Mouse (Mus musculus) heart, postnatal 36 days (tissue): ENCODE measurements around the gene Amz2. TPM values are rescaled to one million over a fixed set of nuclear protein-coding genes. Genes with fewer than 3 reads are reported as not detected.
A peak's percentile ranks its signal among the peaks of the same experiment; 100 is the strongest.

Experiments used
- DNase-seq, 2 experiments: peaks; one replicate each; pipeline ENCODE4 v3.0.0; 2021 to 2022
- intact Hi-C: fragments of 180-260 bp; cut with DNase I; formaldehyde crosslinking; loops from one replicate; pipeline ENCODE4 v1.15.1; 2025
- total RNA-seq, 2 experiments: library from RNA; stranded (reverse); gene quantifications; 2 replicates each; pipeline ENCODE4 v1.2.3; 2021

The Amz2 gene
- total RNA-seq, 2 experiments from 2014 or later: 51.9 to 56.7 TPM

DNA sequence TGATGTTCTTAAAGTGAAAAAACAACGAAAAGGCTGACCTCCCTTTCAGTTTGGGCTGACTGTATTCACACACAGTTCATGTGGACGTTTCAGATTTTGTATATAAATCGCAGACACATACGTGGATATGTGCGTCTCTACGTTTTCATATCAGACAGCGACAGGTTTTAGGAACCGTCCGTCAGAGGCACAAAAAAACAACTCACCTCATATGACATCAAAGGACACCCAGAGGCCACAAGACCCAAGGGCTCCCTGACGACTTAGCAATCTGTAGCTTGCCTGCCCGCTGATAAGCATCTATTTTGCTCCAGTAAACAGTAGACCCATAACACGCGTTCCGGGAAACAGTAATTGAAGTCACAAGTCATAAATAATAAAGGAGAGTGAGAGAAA lies 5.2 kb upstream of the Amz2 start:
- intact Hi-C loops: no loop called here
- no peak for DNase-seq

DNA sequence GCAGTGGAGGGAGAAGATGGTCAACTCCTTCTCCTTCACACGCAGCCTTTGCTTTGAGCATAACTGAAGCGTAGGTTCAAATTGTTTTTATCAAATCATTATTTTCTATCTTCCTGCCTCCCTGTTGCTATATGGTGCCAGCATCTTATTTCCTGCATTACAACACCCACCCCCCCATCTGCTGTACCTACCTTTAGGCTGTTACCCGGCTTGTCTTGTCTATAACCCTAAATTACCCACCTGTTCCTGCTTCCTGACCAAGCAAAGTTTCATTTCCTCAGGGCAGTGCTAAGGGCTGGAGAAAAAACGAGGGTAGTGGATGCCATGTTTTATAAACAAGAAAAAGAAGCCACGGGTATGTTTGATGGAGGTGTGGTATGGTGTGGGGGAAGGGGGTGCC lies 4.5 kb upstream of the Amz2 start:
- DNase-seq: no peak
- intact Hi-C loops: no loop called here

DNA sequence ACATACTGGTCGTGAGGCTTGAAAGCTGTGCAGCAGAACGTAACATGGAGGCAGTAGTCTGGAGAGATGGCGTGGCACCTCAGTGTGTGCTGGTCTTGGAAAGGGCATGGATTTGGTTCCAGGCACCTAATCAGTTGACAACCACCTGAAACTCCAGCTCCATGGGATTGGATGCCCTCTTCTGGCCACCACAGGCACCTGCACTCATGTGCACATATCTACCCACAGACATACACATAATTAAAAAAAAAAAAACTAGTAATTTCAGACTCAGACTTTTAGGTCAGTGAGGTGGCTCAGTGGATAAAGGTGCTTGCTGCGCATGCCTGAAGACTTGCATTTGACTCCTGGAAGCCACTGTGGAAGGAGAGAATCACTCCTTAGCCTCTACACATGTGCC lies 3.5 kb upstream of the Amz2 start:
- intact Hi-C loops: no loop called here

DNA sequence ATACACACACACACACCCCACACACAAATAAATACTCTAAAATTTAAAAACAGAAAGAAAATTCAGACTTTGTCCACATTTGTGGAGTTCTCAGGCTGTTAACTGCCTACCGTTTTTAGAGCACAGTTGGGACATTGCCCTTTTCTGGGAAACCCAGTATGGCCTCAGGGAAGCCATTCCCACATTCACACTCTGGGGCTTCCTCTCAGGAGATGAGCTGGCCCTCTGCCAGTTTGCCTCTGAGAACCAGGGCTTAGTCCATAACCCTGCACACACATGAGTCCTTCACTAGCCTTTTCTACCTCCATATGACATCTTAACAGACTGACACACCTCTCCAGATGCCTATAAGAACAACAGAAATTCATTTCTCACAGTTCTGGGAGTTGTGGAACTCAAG lies 2.5 kb upstream of the Amz2 start:
- no peak for DNase-seq
- intact Hi-C loops: no loop called here

More for the DNA sequence above, 3.5 kb upstream of the Amz2 start:
- DNase-seq: no peak

DNA sequence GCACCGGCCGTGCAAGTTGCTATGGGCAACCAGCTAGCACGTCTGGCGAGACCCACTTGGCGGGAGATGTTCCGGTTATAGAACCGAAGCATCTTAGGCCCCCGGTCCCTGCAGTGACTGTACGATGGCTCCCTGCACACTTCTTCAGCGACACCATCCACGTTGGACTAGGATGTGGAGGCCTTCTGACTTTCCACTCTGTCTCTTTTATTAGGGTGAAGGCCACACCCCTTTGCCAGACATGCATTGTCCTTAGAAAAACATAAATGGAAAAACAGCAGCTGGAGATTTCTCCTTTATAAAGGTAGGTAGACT lies 483 bp downstream of the Amz2 start:
- intact Hi-C loops: loop anchor here (2.0 to 5.0 kb wide), 2 partner anchors 73 to 179 kb away; no protein-coding TSS in a partner anchor
- DNase-seq: no peak

DNA sequence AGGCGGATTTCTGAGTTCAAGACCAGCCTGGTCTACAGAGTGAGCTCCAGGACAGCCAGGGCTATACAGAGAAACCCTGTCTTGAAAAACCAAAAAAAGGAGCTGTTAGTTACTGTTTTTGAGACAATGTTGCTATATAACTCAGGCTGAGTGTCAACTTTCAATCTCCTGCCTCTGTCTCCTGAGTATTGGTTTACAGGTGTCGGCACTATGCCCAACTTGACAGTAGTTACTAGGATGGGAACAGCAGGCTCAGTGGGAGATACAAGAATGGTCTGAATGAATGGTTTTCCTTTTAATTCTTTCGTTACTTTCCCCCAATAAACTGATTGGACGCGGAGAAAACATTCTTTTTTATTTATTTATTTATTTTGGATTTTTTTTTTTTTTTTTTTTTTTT lies 1.6 kb downstream of the Amz2 start:
- DNase-seq: no peak
- intact Hi-C loops: loop anchor here (2.0 to 5.0 kb wide), 2 partner anchors 71 to 180 kb away; no protein-coding TSS in a partner anchor

DNA sequence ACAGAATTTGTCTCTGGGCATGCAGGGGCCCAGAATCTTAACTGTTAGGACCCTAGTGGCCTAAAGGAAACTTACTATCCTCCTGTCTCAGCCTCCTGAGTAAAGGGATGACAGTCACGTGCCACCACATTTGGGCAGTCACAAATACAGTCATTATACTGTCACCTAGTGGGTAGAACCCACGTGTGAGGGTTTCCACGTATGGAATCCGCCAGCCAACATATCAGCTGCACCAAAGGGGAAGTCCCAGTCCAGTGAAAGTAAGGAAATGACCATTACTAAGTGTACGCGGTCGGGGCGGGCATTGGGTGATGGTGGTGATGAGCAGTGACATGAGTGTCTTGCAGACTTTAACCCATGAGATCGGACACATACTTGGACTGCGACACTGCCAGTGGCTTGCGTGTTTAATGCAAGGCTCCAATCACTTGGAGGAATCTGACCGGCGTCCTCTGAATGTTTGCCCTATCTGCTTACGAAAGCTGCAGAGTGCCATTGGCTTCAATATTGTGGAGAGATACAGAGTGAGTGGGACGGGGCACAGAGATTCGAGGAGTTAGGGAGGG lies 8.6 kb downstream of the Amz2 start:
- intact Hi-C loops: no loop called here
- DNase-seq: no peak

DNA sequence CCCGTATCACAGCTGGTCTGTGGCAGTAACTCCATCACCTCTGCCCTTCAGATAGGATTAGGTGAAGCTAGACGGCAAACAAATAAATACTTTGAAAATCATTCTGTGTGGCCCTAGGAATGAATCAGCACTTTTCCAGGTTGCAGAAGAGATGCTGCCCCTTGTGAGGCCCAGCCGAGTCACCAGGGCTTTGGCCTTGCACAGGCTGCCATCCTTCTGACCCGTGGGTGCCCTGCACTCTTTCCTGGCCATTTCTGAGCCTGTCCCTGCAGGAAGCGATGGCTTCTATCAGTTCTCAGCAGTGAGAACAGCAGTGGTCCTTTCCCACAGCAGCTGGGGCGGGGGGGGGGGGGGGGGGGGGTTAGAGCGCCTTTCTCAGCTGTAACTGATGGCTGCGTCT lies 11.1 kb downstream of the Amz2 start:
- no peak for DNase-seq
- intact Hi-C loops: no loop called here

DNA sequence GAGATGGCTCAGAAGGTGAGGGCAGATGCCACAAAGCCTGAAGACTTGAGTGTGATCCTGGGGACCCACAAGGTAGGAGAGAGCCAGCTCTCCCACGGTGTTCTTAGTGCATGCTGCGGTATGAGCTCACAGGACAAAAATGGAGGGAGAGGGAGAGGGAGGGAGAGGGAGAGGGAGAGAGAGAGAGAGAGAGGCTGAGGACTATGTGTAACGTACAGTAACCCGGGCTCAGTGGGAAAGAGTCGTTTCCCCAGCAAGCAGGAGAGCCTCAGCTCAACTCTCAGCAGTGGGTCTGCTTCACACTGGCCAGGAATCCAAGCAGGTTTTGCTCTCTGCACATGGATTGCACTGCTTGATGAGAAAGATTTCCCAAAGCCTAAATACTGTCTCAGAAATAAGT lies 13.5 kb downstream of the Amz2 start:
- no peak for DNase-seq
- intact Hi-C loops: no loop called here

DNA sequence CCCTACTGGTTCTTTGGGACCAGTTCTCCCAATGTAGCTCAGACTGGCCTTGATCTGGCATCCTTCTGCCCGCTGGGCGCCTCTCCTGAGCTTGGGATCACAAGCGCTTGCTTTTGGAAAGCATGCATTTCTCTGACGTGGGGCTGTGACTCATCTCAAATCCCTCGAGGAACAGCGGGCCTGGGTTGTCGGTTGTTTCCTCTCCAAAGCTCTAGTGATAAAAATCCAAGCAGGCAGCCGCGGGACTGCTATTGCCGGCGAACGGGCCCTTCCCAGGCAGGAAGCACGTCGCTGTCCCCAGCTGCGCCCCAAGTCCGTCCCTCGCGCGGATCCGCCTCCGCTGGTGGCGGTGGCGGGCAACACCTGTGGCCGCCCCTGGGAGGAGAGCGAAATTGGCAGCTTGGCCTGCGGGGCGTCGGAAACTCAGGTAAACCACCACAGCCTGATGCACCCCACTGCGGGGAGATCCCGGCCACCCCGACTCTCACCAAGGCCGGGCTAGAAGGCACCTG lies 14.1 kb downstream of the Amz2 start:
- DNase-seq: peak; percentile 80 to 82
- intact Hi-C loops: loop anchor here (5.0 kb wide), 1 partner anchor 827 kb away; no protein-coding TSS in a partner anchor

DNA sequence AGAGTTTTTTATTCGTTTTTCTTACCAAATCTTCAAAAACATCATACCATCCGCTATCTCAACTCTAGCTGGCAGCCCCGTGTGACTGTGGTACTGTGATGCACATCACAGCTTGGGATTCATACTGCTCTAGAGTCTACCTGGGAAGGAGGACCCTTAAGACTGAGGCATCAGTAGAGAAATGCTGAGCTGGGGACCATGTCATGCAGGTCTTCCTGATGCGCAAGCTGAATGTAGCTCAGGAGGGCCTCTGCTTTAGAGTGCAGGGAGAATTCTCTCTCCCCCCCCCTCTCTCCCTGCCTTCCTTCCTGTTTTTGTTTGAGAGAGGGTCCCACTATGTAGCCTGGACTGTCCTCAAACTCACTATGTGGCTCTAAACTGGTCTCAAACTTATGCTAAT lies 14.9 kb downstream of the Amz2 start:
- intact Hi-C loops: loop anchor here (5.0 kb wide), 1 partner anchor 827 kb away; no protein-coding TSS in a partner anchor
- no peak for DNase-seq

DNA sequence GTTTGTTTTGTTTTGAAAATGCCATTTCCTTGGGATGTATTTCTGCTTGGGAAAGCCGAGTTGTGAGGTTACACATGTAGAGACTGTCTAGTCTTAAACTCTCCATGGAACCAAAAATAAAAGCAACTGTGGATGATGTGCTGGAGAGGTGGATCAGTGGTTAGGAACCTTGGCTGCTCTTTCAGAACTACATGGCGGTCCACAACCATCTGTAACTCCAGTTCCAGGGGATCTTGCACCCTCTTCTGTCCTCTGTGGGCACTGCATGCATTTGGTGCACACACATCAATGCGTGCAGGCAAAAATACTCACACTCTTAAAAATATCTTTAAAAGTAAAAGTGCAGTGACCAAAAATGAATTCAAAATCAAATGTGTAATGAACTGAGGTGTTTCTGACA lies 15.4 kb downstream of the Amz2 start:
- DNase-seq: peak in 1 of 2 experiments; percentile 36
- intact Hi-C loops: loop anchor here (5.0 kb wide), 1 partner anchor 826 kb away; no protein-coding TSS in a partner anchor

DNA sequence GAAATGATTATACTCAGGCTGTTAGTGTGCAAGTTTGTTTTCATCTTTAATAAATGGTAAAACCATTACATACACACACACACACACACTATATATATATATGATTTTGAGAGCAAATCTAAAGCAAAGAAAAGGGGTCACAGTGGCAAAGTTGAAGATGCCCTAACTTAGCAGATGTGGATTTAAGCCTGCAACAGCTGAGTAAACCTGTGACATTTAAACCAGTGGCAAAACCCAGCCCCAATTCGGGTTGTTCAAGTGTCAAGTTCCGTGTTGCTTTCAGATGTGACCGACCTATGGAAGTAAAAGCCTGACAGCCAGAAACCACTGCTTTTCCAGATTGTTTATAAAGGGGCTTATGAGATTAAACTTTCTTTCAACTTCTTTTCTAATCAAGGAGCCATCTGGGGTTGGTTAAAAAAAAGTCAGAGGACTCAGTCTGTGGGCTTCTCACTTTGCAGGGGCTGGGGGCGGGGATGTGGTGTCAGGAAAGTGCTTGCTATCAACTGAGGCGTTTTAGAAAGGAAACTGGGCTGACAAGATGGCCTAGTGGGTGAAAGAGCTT lies 16.5 kb downstream of the Amz2 start:
- DNase-seq: no peak
- intact Hi-C loops: loop anchor here (5.0 kb wide), 1 partner anchor 825 kb away; no protein-coding TSS in a partner anchor

DNA sequence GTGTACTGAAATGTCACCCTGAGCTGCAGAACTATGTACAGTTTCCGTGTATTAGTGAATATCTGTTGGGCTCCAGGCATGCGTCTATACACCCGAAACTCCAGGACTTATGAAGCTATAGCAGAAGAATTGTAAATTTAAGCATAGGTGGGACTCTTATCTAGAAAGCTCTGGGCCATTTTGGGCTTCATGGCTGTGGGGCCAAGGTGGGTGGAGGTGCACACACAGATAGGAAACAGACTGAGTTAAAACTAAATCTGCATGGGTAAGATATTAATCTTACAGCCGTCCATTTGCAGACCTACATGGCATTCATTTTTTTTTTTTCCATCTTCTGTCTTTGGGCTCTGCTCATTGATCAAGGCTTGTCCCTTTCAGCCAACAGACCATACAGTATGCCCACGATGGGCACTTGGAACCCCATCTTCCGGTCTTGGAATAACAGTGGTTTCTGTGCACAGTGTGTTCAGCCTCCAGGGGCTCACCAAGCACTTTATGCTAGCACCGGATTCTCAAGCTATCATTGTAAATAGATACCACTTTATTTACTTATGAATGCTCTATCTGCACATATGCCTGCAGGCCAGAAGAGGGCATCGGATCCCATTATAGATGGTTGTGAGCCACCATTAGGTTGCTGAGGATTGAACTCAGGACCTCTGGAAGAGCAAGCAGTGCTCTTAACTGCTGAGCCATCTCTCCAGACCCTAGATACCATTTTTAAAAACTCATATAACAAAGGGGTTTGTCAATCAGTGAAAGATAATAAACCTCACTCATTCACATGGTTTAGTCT lies 17.9 kb downstream of the Amz2 start:
- intact Hi-C loops: loop anchor here (1.0 to 5.0 kb wide), 3 partner anchors 199 to 824 kb away; no protein-coding TSS in a partner anchor
- DNase-seq: no peak

DNA sequence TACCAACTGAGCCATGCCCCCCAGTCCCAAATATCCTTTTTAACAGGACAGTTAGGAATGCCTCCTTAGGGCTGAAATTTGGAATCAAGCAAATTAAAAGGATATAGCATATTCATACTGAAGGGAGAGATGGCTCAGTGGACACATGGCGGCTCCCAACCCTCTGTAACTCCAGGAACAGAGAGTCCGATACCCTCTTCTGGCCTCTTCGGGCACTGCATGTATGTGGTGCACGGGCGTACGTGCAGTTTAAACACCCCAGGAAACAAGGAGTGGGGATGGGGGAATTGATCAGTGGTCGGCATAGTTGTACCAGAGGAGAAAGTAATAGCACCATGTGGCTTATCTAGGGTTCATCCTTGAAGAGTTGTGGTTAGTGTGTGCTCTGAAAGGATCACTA lies 18.9 kb downstream of the Amz2 start:
- intact Hi-C loops: loop anchor here (1.0 to 5.0 kb wide), 3 partner anchors 200 to 823 kb away; no protein-coding TSS in a partner anchor
- DNase-seq: no peak

DNA sequence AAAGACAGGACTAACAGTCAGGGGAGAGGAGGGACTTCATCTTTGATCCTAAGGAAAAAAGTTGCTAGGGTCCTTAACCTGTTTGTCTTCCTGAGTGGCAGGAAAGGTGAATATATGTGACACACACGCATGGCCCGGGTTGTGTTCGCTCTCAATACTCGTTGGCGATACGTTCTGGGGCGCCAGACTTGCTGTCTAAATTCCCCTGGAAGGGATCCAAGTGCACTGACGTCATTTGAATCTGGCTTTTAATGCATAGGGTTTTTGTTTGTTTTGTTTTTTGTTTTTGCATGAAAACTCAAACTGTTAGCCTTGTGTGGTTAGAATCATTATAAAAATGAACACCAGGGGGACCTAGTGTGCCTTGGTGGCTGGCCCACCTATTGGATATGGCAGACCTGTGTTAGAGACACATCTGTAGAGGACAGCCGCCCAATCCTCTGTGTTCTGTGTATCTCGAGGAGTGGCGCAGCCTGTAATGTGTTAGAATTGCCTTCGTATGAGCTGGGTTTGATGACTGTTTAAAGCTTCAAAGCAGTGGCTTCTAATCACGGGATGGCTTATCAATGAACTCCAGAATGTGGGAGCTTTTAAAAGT lies 19.8 kb downstream of the Amz2 start:
- no peak for DNase-seq
- intact Hi-C loops: loop anchor here (1.0 to 2.0 kb wide), 2 partner anchors 140 to 201 kb away; no protein-coding TSS in a partner anchor

DNA sequence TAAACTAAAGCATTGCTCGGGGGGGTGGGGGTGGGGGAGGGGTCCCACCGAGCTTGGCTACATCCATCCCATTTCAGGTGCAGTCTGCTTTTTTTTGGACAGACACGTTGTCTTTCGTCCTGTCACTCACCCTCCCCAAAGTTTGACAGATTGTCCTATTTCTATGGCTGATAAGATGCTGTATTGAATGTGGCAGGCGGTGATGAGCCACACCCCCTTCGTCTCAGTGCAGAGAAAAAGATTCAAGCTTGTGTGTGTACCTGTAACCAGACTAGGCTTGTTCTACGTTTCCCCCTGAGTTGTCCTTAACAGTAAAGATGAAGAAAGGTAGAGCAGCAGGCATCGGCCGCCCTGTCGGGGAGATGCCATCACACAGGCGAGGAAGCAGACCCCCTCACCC lies 25.4 kb downstream of the Amz2 start:
- intact Hi-C loops: no loop called here
- DNase-seq: no peak

DNA sequence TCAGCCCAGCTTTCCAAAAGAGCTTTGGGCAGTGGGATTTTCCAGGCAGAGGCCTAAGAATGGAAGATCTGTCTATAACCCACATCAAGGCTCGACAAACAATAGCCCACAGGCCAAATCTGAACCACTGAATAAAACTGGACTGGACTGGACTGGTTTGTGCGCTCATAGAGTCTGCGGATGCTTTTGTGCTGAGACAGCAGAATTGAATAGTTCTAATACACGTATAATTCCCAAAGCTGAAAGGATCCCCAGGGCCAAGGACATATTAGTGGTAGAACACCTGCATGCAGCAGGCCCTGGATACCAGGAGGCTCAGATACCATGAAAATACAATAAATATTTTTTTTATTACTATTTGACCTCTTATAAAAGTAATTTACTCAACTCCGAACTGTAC lies 30.5 kb downstream of the Amz2 start:
- intact Hi-C loops: no loop called here
- no peak for DNase-seq

DNA sequence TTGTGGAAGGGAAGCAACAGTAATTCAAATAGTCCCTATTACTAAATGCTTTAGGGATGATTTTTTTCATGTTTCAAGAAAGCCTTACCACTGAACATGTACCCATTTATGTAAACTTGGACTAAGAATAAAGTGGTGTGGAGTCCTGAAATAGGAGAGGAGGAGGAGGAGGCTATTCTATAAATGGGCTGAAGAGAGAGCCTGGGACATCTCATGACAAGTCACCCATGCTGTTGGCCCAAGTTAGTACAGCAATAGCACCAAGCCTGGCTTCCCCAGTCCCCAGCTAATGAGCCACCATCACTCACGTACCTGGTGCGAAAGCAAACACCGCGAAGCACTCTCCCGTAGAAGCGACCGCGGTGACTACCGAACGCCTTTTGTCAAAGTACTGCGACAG lies 32.4 kb downstream of the Amz2 start:
- intact Hi-C loops: no loop called here
- no peak for DNase-seq

DNA sequence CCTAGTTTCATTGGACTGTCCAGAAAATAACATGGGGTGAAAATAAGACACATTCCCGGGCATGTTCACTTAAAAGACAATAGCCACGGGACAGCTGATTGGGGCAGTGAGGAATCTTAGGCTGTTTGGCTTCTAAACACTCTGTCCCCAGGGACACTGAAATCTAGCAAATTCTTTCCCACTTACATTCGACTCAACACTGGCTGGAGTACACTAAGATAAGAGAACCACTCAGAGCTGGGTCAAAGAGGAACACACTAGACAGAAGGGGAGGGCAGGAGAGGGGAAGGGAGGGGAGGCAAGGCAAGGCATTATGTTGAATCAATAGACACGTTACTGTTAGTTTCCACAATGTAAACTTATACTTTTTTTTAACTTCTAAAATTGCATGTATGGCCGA lies 34.8 kb downstream of the Amz2 start:
- no peak for DNase-seq
- intact Hi-C loops: no loop called here

DNA sequence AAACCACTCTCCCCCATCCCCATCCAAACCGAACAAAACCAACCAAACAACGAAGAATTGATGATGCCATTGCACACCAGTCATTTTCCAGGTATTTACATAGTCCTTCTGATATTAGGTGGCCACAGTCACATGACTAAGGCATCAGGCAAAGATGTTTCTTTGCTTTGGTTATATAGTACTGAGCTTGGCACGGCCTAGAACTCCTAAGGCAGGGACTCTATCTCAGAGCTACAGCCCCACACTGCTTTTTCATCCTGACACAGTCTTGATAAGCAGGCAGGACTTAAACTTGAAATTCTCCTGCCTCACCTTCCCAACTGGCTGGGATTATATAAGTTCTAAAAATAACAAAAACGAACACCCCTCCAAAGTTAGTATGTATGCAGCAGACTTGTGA lies 39.3 kb downstream of the Amz2 start:
- DNase-seq: no peak
- intact Hi-C loops: no loop called here
